Mouse (Mus musculus) liver, embryonic 16.5 days (tissue): ENCODE results near the gene Ina. TPM values are rescaled to one million over a fixed set of nuclear protein-coding genes. Genes with fewer than 3 reads are reported as not detected.
A peak's percentile ranks its signal among the peaks of the same experiment; 100 is the strongest.

Experiments used
- ATAC-seq: fragments of 200-750 bp; cut with Nextera tagmentation; 2 replicates; pipeline ENCODE4 v1.8.0; 2017; ENCODE audit warnings: low read depth, mild to moderate bottlenecking, moderate number of reproducible peaks, moderate library complexity
- H3K27ac ChIP-seq: fragments of 300-500 bp; sonication (generic); 2 replicates; pipeline ENCODE4 v1.5.1; 2014; ENCODE audit warnings: mild to moderate bottlenecking, low read length
- H3K27me3 ChIP-seq: fragments of 300-500 bp; sonication (generic); 2 replicates; pipeline ENCODE4 v1.6.1; 2014; ENCODE audit warnings: low read depth, low read length, mixed read lengths; ENCODE audit not compliant: control insufficient read depth, insufficient read depth
- H3K36me3 ChIP-seq: fragments of 300-500 bp; sonication (generic); 2 replicates; pipeline ENCODE4 v1.6.1; 2014; ENCODE audit warnings: mild to moderate bottlenecking; ENCODE audit not compliant: control insufficient read depth, insufficient read depth
- H3K4me1 ChIP-seq: fragments of 300-500 bp; sonication (generic); 2 replicates; pipeline ENCODE4 v1.6.1; 2014; ENCODE audit warnings: low read depth, low read length, mixed read lengths; ENCODE audit not compliant: control insufficient read depth
- H3K4me2 ChIP-seq: fragments of 300-500 bp; sonication (generic); 2 replicates; pipeline ENCODE4 v1.6.1; 2014; ENCODE audit warnings: low read depth, low read length, mixed read lengths
- H3K4me3 ChIP-seq: fragments of 300-500 bp; sonication (generic); 2 replicates; pipeline ENCODE4 v1.5.1; 2014; ENCODE audit warnings: low read depth, mild to moderate bottlenecking, low read length
- H3K9ac ChIP-seq: fragments of 300-500 bp; sonication (generic); 2 replicates; pipeline ENCODE4 v1.6.1; 2014; ENCODE audit warnings: low read depth, low read length
- H3K9me3 ChIP-seq: fragments of 300-500 bp; sonication (generic); replicated peaks from 2 replicates; pipeline ENCODE4 v1.6.1; 2016; ENCODE audit warnings: low read length; ENCODE audit not compliant: control insufficient read depth
- WGBS: fragments of 180-500 bp; shearing (Covaris S2); extraction: QIAGEN DNeasy Blood & Tissue Kit; methylation state at CpG from one replicate; pipeline ENCODE4 v1.1.7; 2014; ENCODE audit not compliant: insufficient replicate concordance; 5-methylcytosine and 5-hydroxymethylcytosine counted together
- polyA plus RNA-seq: library from polyadenylated mRNA; unstranded; fragments of >200 nt; fragmentation: Nextera tagmentation; extraction: Ambion mirVana; gene quantifications from 2 replicates; pipeline ENCODE4 v1.2.1, GENCODE M21; 2015

Gene Ina
- polyA plus RNA-seq, 1 experiment from 2014 or later, result 0.09 TPM

GRCm38 (mm10) chr19:46981462-46981861 lies 33.0 kb upstream of the Ina start:
- H3K9me3 ChIP-seq, result no peaks in the 10 kb centered on the region
- H3K4me2 ChIP-seq, result no peak overlapping the region
- H3K36me3 ChIP-seq, result no peaks in the 10 kb centered on the region
- no peak overlapping the region for H3K9ac ChIP-seq
- no peak overlapping the region for H3K27ac ChIP-seq
- no peaks in the 10 kb centered on the region for H3K27me3 ChIP-seq
- no peak overlapping the region for H3K4me3 ChIP-seq
- H3K4me1 ChIP-seq, result peaks cover 44% of the 10 kb centered on the region
- ATAC-seq, result no peak
- WGBS, result 44% methylated on average over 6 of the region's 6 CpGs

- WGBS, result 34% methylated on average over 14 of the region's 14 CpGs
- peak overlapping the region; percentile 30; the same call in 1 of the 2 replicates for H3K4me3 ChIP-seq
- peak; percentile 64 for ATAC-seq
- peak overlapping the region; percentile 71 for H3K4me2 ChIP-seq
- H3K4me1 ChIP-seq, result peaks cover 61% of the 10 kb centered on the region
- peak overlapping the region; percentile 52 for H3K9ac ChIP-seq
- H3K27me3 ChIP-seq, result no peaks in the 10 kb centered on the region
- no peaks in the 10 kb centered on the region for H3K36me3 ChIP-seq
- peak overlapping the region; percentile 94 for H3K27ac ChIP-seq
- no peaks in the 10 kb centered on the region for H3K9me3 ChIP-seq
Measured at GRCm38 (mm10) chr19:46983352-46983965, 31.0 kb upstream of the Ina start.

GRCm38 (mm10) chr19:46983966-46984380 lies 30.5 kb upstream of the Ina start:
- H3K4me3 ChIP-seq, result peak overlapping the region; percentile 30
- 10% methylated on average over 11 of the region's 11 CpGs for WGBS
- ATAC-seq, result peak; percentile 51
- H3K36me3 ChIP-seq, result no peaks in the 10 kb centered on the region
- H3K4me2 ChIP-seq, result peak overlapping the region; percentile 71
- no peaks in the 10 kb centered on the region for H3K27me3 ChIP-seq
- peaks cover 62% of the 10 kb centered on the region for H3K4me1 ChIP-seq
- H3K9ac ChIP-seq, result peak overlapping the region; percentile 52
- H3K27ac ChIP-seq, result peak overlapping the region; percentile 94
- no peaks in the 10 kb centered on the region for H3K9me3 ChIP-seq

- peaks cover 63% of the 10 kb centered on the region for H3K4me1 ChIP-seq
Measured at GRCm38 (mm10) chr19:46984726-46985622, 29.5 kb upstream of the Ina start.

GRCm38 (mm10) chr19:46987646-46988045 lies 26.9 kb upstream of the Ina start:
- peak overlapping the region; percentile 47; the same call in 1 of the 2 replicates for H3K4me3 ChIP-seq
- no peaks in the 10 kb centered on the region for H3K36me3 ChIP-seq
- peak overlapping the region; percentile 72 for H3K4me2 ChIP-seq
- ATAC-seq, result no peak
- H3K27me3 ChIP-seq, result no peaks in the 10 kb centered on the region
- peak overlapping the region; percentile 90 for H3K27ac ChIP-seq
- WGBS, result 40% methylated on average over 6 of the region's 6 CpGs
- peaks cover 60% of the 10 kb centered on the region for H3K4me1 ChIP-seq
- peak overlapping the region; percentile 65 for H3K9ac ChIP-seq
- H3K9me3 ChIP-seq, result no peaks in the 10 kb centered on the region

More at GRCm38 (mm10) chr19:46984726-46985622, 29.5 kb upstream of the Ina start:
- H3K36me3 ChIP-seq, result no peaks in the 10 kb centered on the region
- H3K27me3 ChIP-seq, result no peaks in the 10 kb centered on the region
- H3K9ac ChIP-seq, result peak overlapping the region; percentile 33; the same call in 1 of the 2 replicates
- WGBS, result 56% methylated on average over 13 of the region's 13 CpGs
- ATAC-seq, result no peak
- no peaks in the 10 kb centered on the region for H3K9me3 ChIP-seq
- peak overlapping the region; percentile 40 for H3K4me2 ChIP-seq
- H3K4me3 ChIP-seq, result no peak overlapping the region
- peak overlapping the region; percentile 75 for H3K27ac ChIP-seq

- peaks cover 56% of the 10 kb centered on the region for H3K4me1 ChIP-seq
- peak; percentile 85 for ATAC-seq
- H3K4me3 ChIP-seq, result peak overlapping the region; percentile 47
- no peaks in the 10 kb centered on the region for H3K27me3 ChIP-seq
- H3K9me3 ChIP-seq, result no peaks in the 10 kb centered on the region
- peak overlapping the region; percentile 65 for H3K9ac ChIP-seq
- H3K36me3 ChIP-seq, result no peaks in the 10 kb centered on the region
- 15% methylated on average over 16 of the region's 16 CpGs for WGBS
- H3K4me2 ChIP-seq, result peak overlapping the region; percentile 72
- peak overlapping the region; percentile 90 for H3K27ac ChIP-seq
Measured at GRCm38 (mm10) chr19:46988231-46989087, 26.0 kb upstream of the Ina start.

GRCm38 (mm10) chr19:46989479-46990152 lies 24.9 kb upstream of the Ina start:
- no peaks in the 10 kb centered on the region for H3K36me3 ChIP-seq
- no peak for ATAC-seq
- no peaks in the 10 kb centered on the region for H3K9me3 ChIP-seq
- H3K9ac ChIP-seq, result 0 out of 2 replicates have a peak overlapping the region, but pooled peaks have one; percentile 16
- H3K27ac ChIP-seq, result peak overlapping the region; percentile 90
- H3K27me3 ChIP-seq, result no peaks in the 10 kb centered on the region
- 0 out of 2 replicates have a peak overlapping the region, but pooled peaks have one; percentile 13 for H3K4me2 ChIP-seq
- peaks cover 46% of the 10 kb centered on the region for H3K4me1 ChIP-seq
- WGBS, result 47% methylated on average over 20 of the region's 20 CpGs
- H3K4me3 ChIP-seq, result no peak overlapping the region

GRCm38 (mm10) chr19:46990153-46990518 lies 24.4 kb upstream of the Ina start:
- 0 out of 2 replicates have a peak overlapping the region, but pooled peaks have one; percentile 13 for H3K4me2 ChIP-seq
- no peak for ATAC-seq
- peaks cover 41% of the 10 kb centered on the region for H3K4me1 ChIP-seq
- peak overlapping the region; percentile 90 for H3K27ac ChIP-seq
- WGBS, result 71% methylated on average over 3 of the region's 3 CpGs
- H3K36me3 ChIP-seq, result no peaks in the 10 kb centered on the region
- H3K9me3 ChIP-seq, result no peaks in the 10 kb centered on the region
- H3K27me3 ChIP-seq, result no peaks in the 10 kb centered on the region
- no peak overlapping the region for H3K4me3 ChIP-seq
- 0 out of 2 replicates have a peak overlapping the region, but pooled peaks have one; percentile 16 for H3K9ac ChIP-seq
